Mouse (Mus musculus) hematopoietic stem cell, adult 5-6 weeks (primary cell): ENCODE measurements around the gene 2410004P03Rik. TPM values are rescaled to one million over a fixed set of nuclear protein-coding genes. Genes with fewer than 3 reads are reported as not detected.

ENCODE experiments used
- ATAC-seq, 2 experiments: fragments of 125-278 bp in 1 of 2; replicated peaks in 1 of 2; 2 replicates each; pipeline ENCODE4 v1.8.0; 2016 to 2017; ENCODE audit warnings: inconsistent platforms in 2 of 2, mild to moderate bottlenecking in 2 of 2, moderate number of reproducible peaks in 2 of 2, low read depth in 1 of 2, moderate TSS enrichment in 1 of 2; ENCODE audit not compliant: low FRiP score in 2 of 2, poor library complexity in 2 of 2, severe bottlenecking in 2 of 2, insufficient read depth in 1 of 2, low TSS enrichment in 1 of 2
- total RNA-seq: library from RNA; stranded (forward); fragments of 172-1452, 232-1000 nt; gene quantifications from 2 replicates; pipeline ENCODE4 v1.2.3, GENCODE M21; 2017

2410004P03Rik gene
- total RNA-seq, 1 experiment from 2014 or later = 0.99 TPM

GRCm38 (mm10) chr12:16991376-16991775, 20.2 kb downstream of the 2410004P03Rik start:
- no peak for ATAC-seq

- no peak for ATAC-seq
Observed at GRCm38 (mm10) chr12:16985778-16986177, 25.7 kb downstream of the 2410004P03Rik start.

DNA sequence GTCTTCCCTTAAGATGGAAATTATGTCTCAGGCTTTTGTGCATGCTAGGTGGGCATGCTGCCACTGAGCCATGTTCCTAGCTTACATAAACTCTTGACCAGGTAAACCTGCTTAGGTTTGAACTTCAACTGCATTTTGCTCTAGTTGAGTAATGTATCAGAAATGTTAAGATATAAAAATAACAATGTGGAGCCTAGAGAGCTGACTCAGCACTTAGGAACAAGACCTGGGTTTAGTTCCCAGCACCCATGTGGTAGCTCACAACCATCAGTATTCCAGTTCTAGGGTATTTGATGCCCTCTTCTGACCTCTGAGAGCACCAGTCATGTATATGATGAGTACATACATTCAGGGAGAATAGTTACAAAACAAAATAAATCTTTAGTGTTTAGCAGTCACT, 34.4 kb downstream of the 2410004P03Rik start:
- no peak for ATAC-seq

DNA sequence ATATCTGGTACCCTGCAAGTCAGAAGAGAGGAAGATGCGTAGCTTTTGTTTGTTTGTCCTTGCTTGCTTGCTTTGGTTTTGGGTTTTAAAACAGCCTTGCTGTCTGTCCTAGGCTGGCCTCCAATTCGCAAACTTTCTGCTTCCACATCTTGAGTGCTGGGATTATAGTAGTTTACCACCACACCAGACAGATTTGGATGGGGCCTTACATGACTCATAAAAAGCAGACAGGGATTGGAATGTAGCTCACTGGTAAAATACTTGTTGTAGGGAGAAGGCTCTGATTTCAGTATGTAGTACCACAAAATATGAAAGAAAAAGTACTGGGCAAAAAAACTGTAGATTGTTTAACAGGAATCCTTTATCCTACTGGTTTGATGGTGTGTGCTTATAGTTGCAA, 44.7 kb downstream of the 2410004P03Rik start:
- no peak for ATAC-seq

DNA sequence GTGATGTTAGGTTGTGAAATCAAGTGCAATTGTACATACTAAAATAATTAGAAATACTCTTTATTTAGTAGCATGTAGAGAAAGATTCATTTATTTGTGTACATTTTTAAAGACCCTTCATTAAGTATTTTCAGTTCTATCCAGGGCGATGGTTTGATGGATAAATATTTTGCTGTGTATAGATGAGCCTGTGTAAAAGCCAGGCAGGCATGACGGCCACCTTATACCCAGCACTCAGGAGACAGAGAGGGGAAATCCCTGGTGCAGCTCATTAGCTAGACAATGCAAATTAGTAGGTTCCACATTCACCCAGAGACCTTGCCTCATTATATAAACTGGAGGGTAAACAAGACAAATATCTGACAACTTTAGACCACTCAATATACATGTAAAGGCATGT, 48.2 kb downstream of the 2410004P03Rik start:
- no peak for ATAC-seq

DNA sequence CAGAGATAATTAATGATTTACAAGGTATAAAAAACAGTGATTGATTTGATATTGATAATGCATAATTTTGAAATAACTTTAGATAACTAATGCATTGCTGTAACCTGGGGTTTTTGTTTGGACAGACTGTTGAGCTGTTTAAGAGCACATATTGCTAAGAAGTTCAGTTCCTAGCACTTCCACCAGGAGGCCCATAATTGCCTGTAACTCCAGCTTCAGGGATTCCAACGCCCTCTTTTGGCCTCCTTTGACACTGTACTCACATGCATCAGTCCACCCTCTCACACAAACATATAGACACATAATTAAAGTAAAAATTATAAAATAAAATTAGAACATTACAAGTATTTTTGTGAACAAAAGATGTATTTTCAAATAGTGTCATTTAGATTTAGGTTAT, 52.7 kb downstream of the 2410004P03Rik start:
- ATAC-seq = 0 out of 4 replicates have a peak, but pooled peaks of 1 of the 2 experiments have one; percentile 37

Other genes starting within 250 kb of the 2410004P03Rik start
- gene Greb1, start 210.8 kb downstream of the 2410004P03Rik start, total RNA-seq = not detected in 2 replicates
- 39.3 and 63.5 TPM in 2 replicates for gene E2f6, start 200.8 kb downstream of the 2410004P03Rik start, total RNA-seq
- gene Rock2, start 116.8 kb downstream of the 2410004P03Rik start, total RNA-seq = 113 and 124 TPM in 2 replicates
- gene Pqlc3, start 11.3 kb downstream of the 2410004P03Rik start, total RNA-seq = 31.6 and 42.1 TPM in 2 replicates
- not detected in 2 replicates for gene Kcnf1, start 165.2 kb upstream of the 2410004P03Rik start, total RNA-seq